Mouse (Mus musculus) embryonic fibroblast, embryonic 13.5 days (primary cell): Measurements from ENCODE around the gene Larp4b. TPM values are rescaled to one million over a fixed set of nuclear protein-coding genes. Genes with fewer than 3 reads are reported as not detected.
A peak's percentile ranks its signal among the peaks of the same experiment; 100 is the strongest.

Source experiments
- H3K27ac ChIP-seq: 2 replicates; pipeline ENCODE4 v1.5.1; 2012; ENCODE audit warnings: low read length, control low read depth, inconsistent platforms; ENCODE audit not compliant: insufficient read depth
- H3K4me1 ChIP-seq: 2 replicates; pipeline ENCODE4 v1.6.1; 2011; ENCODE audit warnings: low read length; ENCODE audit not compliant: control insufficient read depth, insufficient read depth
- H3K4me3 ChIP-seq: 2 replicates; pipeline ENCODE4 v1.5.1; 2011; ENCODE audit warnings: mild to moderate bottlenecking, control low read depth, low read length; ENCODE audit not compliant: insufficient read depth
- CTCF ChIP-seq: IDR thresholded peaks from 2 replicates; pipeline ENCODE4 v1.5.1; 2011; ENCODE audit warnings: mild to moderate bottlenecking, control low read depth, low read length, moderate library complexity, borderline replicate concordance; ENCODE audit not compliant: insufficient read depth
- POLR2A ChIP-seq: IDR thresholded peaks from 2 replicates; pipeline ENCODE4 v1.6.1; 2011; ENCODE audit warnings: low read depth, mild to moderate bottlenecking, control low read depth, low read length, moderate library complexity
- polyA plus RNA-seq: library from polyadenylated mRNA; stranded (reverse); fragments of >200 nt; gene quantifications from 2 replicates; pipeline ENCODE4 v1.2.4, GENCODE M21; 2011; ENCODE audit warnings: low read depth; ENCODE audit not compliant: missing spikeins, insufficient read length

The Larp4b gene
- polyA plus RNA-seq, 1 experiment, result 54.6 TPM

- no peak overlapping the region for H3K4me3 ChIP-seq
- H3K4me1 ChIP-seq, result peaks cover 16% of the 10 kb centered on the region
- TF ChIP-seq POLR2A (no peak), CTCF (no peak)
- no peak overlapping the region for H3K27ac ChIP-seq
These were observed 48.7 kb downstream of the Larp4b start for GRCm38 (mm10) chr13:9142371-9142770.

- H3K4me1 ChIP-seq, result peaks cover 4% of the 10 kb centered on the region; the same call in 1 of the 2 replicates
- H3K27ac ChIP-seq, result no peak overlapping the region
- TF ChIP-seq POLR2A (no peak), CTCF (no peak)
- no peak overlapping the region for H3K4me3 ChIP-seq
These were observed 55.1 kb downstream of the Larp4b start for GRCm38 (mm10) chr13:9148830-9149229.

GRCm38 (mm10) chr13:9149473-9150217 is 56.0 kb downstream of the Larp4b start:
- Histone ChIP-seq H3K4me3 (no peak overlapping the region), H3K4me1 (peaks cover 4% of the 10 kb centered on the region; the same call in 1 of the 2 replicates), H3K27ac (peak overlapping the region; percentile 57)
- TF ChIP-seq POLR2A, result no peak
- no peak for TF ChIP-seq CTCF

GRCm38 (mm10) chr13:9151100-9151499 is 57.4 kb downstream of the Larp4b start:
- no peak overlapping the region for H3K4me3 ChIP-seq
- no peak overlapping the region for H3K27ac ChIP-seq
- TF ChIP-seq CTCF, result no peak
- no peak for TF ChIP-seq POLR2A
- peaks cover 4% of the 10 kb centered on the region; the same call in 1 of the 2 replicates for H3K4me1 ChIP-seq

GRCm38 (mm10) chr13:9151619-9152018 is 57.9 kb downstream of the Larp4b start:
- Histone ChIP-seq H3K27ac (no peak overlapping the region), H3K4me1 (peaks cover 4% of the 10 kb centered on the region; the same call in 1 of the 2 replicates), H3K4me3 (no peak overlapping the region)
- TF ChIP-seq CTCF (no peak), POLR2A (no peak)

GRCm38 (mm10) chr13:9152267-9152666 is 58.6 kb downstream of the Larp4b start:
- H3K4me1 ChIP-seq, result peaks cover 4% of the 10 kb centered on the region; the same call in 1 of the 2 replicates
- no peak overlapping the region for H3K4me3 ChIP-seq
- TF ChIP-seq CTCF (no peak), POLR2A (no peak)
- no peak overlapping the region for H3K27ac ChIP-seq

- H3K27ac ChIP-seq, result no peak overlapping the region
- no peak for TF ChIP-seq CTCF
- TF ChIP-seq POLR2A, result no peak
- H3K4me3 ChIP-seq, result no peak overlapping the region
- peaks cover 4% of the 10 kb centered on the region; the same call in 1 of the 2 replicates for H3K4me1 ChIP-seq
These were observed 60.1 kb downstream of the Larp4b start for GRCm38 (mm10) chr13:9153803-9154202.

GRCm38 (mm10) chr13:9159282-9159681 is 65.6 kb downstream of the Larp4b start:
- TF ChIP-seq POLR2A (no peak), CTCF (no peak)
- H3K4me1 ChIP-seq, result no peaks in the 10 kb centered on the region
- no peak overlapping the region for H3K4me3 ChIP-seq
- 0 out of 2 replicates have a peak overlapping the region, but pooled peaks have one; percentile 31 for H3K27ac ChIP-seq

GRCm38 (mm10) chr13:9162888-9163287 is 69.2 kb downstream of the Larp4b start:
- TF ChIP-seq POLR2A (no peak), CTCF (no peak)
- H3K4me3 ChIP-seq, result no peak overlapping the region
- no peaks in the 10 kb centered on the region for H3K4me1 ChIP-seq
- H3K27ac ChIP-seq, result no peak overlapping the region

GRCm38 (mm10) chr13:9167842-9168241 is 74.2 kb downstream of the Larp4b start:
- TF ChIP-seq POLR2A (no peak), CTCF (no peak)
- Histone ChIP-seq H3K27ac (no peak overlapping the region), H3K4me3 (no peak overlapping the region), H3K4me1 (no peaks in the 10 kb centered on the region)
